Mouse (Mus musculus): ENCODE data around the gene Gm8439. TPM values are rescaled to one million over a fixed set of nuclear protein-coding genes. Genes with fewer than 3 reads are reported as not detected.
A peak's percentile ranks its signal among the peaks of the same experiment; 100 is the strongest.

Gene Gm8439
- polyA plus RNA-seq, 1 experiment from 2014 or later: not detected

DNA sequence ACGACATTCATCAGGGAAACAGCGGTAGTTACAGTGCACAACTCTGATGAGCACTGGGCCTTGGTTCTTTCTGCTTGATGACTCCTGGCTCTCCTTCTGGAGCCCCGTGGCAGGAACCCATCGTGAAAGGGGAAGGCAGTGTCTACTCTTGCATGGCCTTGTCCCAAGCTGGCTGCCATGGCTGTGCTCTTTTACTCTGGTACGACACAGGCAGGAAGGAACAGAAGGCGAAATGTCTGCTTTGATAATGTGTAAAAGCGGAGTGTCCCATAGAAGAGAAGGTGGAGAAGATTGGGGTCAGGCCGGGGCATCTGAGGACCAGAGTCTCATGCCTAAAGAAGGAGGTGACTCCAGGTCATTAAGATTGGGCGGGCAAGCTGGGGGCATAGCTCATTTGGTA lies 26.1 kb downstream of the Gm8439 start:
- 74% methylated on average over 9 of the region's 9 CpGs for WGBS
- Histone ChIP-seq H3K27me3 (replicated peaks) (no peaks in the 10 kb centered on the region), H3K36me3 (no peaks in the 10 kb centered on the region), H3K27ac (no peak overlapping the region), H3K4me1 (peaks cover 10% of the 10 kb centered on the region; the same call in 1 of the 2 replicates), H3K9me3 (no peaks in the 10 kb centered on the region), H3K9ac (no peak overlapping the region), H3K4me2 (replicated peaks) (no peak overlapping the region), H3K4me3 (no peak overlapping the region)
- ATAC-seq (ENCODE audit: low FRiP score, low read depth): no peak

DNA sequence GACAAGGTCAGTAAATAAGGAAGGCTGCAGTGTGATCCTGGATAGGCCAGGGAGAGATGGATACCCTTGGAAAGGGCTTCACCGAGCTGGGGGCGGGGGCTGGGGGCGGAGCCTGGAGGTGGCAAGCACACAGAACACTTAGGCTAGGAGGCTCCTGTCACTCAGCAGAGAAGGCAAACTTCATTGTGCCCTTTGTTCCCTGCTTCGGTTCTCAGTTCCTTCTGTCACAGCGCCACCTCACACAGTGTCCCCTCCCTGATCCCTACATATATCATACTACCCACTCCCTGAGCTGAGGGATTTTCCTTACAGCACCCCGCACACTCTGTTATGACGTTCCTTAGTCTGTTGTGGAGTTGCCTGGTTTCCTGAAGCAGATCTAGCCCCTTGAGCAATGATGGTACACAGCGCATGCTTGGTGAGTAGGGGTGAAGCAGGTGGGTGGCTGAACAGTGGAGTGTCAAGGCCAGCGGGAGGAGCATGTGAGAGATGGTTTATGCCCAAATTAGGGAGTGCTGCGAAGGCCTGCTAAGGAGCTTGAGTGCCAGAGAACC lies 27.1 kb downstream of the Gm8439 start:
- Histone ChIP-seq H3K4me1 (peaks cover 10% of the 10 kb centered on the region; the same call in 1 of the 2 replicates), H3K36me3 (no peaks in the 10 kb centered on the region), H3K27me3 (replicated peaks) (no peaks in the 10 kb centered on the region), H3K4me3 (no peak overlapping the region), H3K9ac (no peak overlapping the region), H3K4me2 (replicated peaks) (no peak overlapping the region), H3K27ac (no peak overlapping the region), H3K9me3 (no peaks in the 10 kb centered on the region)
- 21% methylated on average over 10 of the region's 10 CpGs for WGBS
- peak; percentile 30; the same call in 1 of the 2 replicates for ATAC-seq (ENCODE audit: low FRiP score, low read depth)

- H3K4me2 ChIP-seq (replicated peaks): no peak overlapping the region
- no peak overlapping the region for H3K27ac ChIP-seq
- peaks cover 10% of the 10 kb centered on the region; the same call in 1 of the 2 replicates for H3K4me1 ChIP-seq
- H3K36me3 ChIP-seq: no peaks in the 10 kb centered on the region
- H3K4me3 ChIP-seq: no peak overlapping the region
- WGBS: 64% methylated on average over 13 of the region's 13 CpGs
- no peak overlapping the region for H3K9ac ChIP-seq
- no peaks in the 10 kb centered on the region for H3K9me3 ChIP-seq
- no peaks in the 10 kb centered on the region for H3K27me3 ChIP-seq (replicated peaks)
- no peak for ATAC-seq (ENCODE audit: low FRiP score, low read depth)
These were observed 27.9 kb downstream of the Gm8439 start for GRCm38 (mm10) chr4:120616199-120617025.

DNA sequence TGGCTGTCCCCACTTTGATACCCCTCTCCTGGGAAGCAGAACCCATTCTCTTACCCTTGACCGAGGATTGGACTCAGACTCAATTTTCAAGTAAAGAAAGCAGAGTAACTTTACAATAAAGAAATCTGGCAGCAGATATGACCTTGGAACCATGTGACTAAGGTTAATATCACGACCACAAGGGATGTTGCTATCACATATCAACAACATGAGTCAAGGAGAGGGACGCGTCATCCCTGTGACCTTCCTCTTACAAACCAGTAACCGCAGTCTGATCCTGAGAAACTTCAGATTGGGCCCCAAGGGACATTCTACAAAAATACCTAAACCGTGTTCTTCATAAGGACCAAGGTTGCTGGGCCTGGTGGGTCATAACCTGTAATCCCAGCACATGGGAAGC lies 39.2 kb downstream of the Gm8439 start:
- H3K9me3 ChIP-seq: no peaks in the 10 kb centered on the region
- H3K9ac ChIP-seq: no peak overlapping the region
- H3K27me3 ChIP-seq (replicated peaks): no peaks in the 10 kb centered on the region
- no peak overlapping the region for H3K27ac ChIP-seq
- H3K36me3 ChIP-seq: no peaks in the 10 kb centered on the region
- no peaks in the 10 kb centered on the region for H3K4me1 ChIP-seq
- no peak overlapping the region for H3K4me2 ChIP-seq (replicated peaks)
- WGBS: 85% methylated on average over 6 of the region's 6 CpGs
- H3K4me3 ChIP-seq: no peak overlapping the region
- ATAC-seq (ENCODE audit: low FRiP score, low read depth): no peak

- Histone ChIP-seq H3K27me3 (replicated peaks) (no peaks in the 10 kb centered on the region), H3K4me3 (no peak overlapping the region), H3K36me3 (no peaks in the 10 kb centered on the region), H3K9me3 (no peaks in the 10 kb centered on the region), H3K4me1 (no peaks in the 10 kb centered on the region), H3K4me2 (replicated peaks) (no peak overlapping the region), H3K9ac (no peak overlapping the region), H3K27ac (no peak overlapping the region)
- whole genome bisulfite sequencing: 79% methylated on average over 8 of the region's 8 CpGs
- no peak for ATAC-seq (ENCODE audit: low FRiP score, low read depth)
These were observed 41.8 kb downstream of the Gm8439 start for GRCm38 (mm10) chr4:120630218-120630931.

DNA sequence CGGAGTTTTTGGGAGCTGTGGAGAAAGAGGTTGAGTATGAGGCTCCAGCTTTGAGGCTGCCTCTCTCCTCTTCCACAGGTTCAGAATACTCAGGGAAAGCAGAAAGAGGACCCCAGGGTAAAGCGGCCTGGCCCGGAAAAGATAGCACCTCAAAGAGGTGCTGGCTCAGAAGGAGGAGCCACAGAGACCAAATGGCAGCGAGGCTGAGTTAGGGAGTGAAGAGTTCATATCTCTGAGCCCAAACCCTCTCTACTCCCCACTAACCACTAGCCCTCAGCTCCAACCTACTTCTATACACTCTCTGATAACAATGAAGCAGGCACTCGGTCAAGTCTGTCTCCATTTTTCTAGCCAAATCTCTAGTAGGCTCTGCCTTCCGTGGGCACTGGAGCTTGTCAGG lies 43.3 kb downstream of the Gm8439 start:
- no peak overlapping the region for H3K9ac ChIP-seq
- H3K9me3 ChIP-seq: no peaks in the 10 kb centered on the region
- H3K4me3 ChIP-seq: no peak overlapping the region
- no peak overlapping the region for H3K27ac ChIP-seq
- H3K36me3 ChIP-seq: no peaks in the 10 kb centered on the region
- H3K4me1 ChIP-seq: no peaks in the 10 kb centered on the region
- ATAC-seq (ENCODE audit: low FRiP score, low read depth): no peak
- H3K27me3 ChIP-seq (replicated peaks): no peaks in the 10 kb centered on the region
- no peak overlapping the region for H3K4me2 ChIP-seq (replicated peaks)
- WGBS: 73% methylated on average over 6 of the region's 6 CpGs

DNA sequence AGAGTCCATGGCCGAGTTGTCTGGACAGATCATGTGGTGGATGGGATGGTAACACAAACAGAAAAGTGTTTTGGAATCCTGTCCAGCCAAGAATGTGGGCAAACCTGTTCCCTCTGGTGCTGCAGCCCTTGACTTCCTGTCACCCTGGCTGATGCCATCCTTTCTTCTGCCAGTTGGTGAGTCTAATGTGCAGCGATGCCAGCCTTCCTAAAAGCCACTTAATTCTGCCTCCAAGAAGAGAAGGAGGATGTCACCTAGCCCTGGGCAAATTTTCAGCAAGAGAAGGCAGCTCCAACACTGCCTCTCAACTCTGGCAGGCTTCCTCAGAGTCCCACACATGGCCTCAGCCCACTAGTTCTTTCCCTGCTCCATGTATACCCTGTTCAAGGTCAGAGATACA lies 46.8 kb downstream of the Gm8439 start:
- Histone ChIP-seq H3K4me1 (no peaks in the 10 kb centered on the region), H3K27me3 (replicated peaks) (no peaks in the 10 kb centered on the region), H3K4me3 (no peak overlapping the region), H3K4me2 (replicated peaks) (no peak overlapping the region), H3K36me3 (no peaks in the 10 kb centered on the region), H3K9ac (no peak overlapping the region), H3K9me3 (no peaks in the 10 kb centered on the region), H3K27ac (no peak overlapping the region)
- ATAC-seq (ENCODE audit: low FRiP score, low read depth): no peak
- WGBS: 82% methylated on average over 2 of the region's 2 CpGs

DNA sequence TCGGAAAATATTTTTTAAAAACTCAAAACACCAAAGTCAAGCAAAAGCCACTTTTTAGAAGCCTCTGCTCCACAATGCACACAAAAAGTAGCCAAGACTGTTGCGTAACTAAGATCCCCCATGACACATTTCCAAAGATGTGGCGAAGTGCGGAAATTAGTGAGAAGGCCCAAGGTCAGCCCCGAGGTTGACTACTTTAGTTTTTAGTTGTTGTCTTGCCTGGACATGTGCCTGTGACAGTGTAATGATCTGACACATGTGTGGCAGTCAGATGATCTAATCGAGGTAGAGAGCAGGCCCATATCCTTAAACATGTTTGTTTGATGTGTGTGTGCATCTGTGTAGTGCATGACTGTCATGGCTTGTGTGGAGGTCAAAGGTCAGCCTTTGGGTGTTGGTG lies 53.4 kb downstream of the Gm8439 start:
- no peak for ATAC-seq (ENCODE audit: low FRiP score, low read depth)
- no peaks in the 10 kb centered on the region for H3K4me1 ChIP-seq
- no peak overlapping the region for H3K27ac ChIP-seq
- no peaks in the 10 kb centered on the region for H3K27me3 ChIP-seq (replicated peaks)
- WGBS: 94% methylated on average over 6 of the region's 6 CpGs
- no peak overlapping the region for H3K4me2 ChIP-seq (replicated peaks)
- no peak overlapping the region for H3K4me3 ChIP-seq
- H3K36me3 ChIP-seq: no peaks in the 10 kb centered on the region
- H3K9ac ChIP-seq: no peak overlapping the region
- H3K9me3 ChIP-seq: no peaks in the 10 kb centered on the region

DNA sequence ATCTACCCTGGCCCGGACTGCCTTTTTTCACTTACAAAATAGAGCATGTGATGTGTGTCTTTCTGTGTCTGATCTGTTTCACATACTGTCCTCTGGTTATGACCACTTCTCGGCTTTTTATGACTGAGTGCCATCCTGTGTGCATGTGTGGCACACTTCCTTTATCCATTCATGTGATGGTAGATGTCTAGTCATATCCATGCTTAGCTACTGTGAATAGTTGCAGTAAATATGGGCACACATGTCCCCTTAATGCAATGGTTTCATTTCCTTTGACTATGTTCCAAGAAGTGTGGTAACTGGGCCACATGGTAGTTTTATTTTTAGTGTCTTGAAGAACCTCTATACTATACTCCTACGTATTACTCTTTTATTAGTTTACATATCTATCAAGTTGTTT lies 55.4 kb downstream of the Gm8439 start:
- Histone ChIP-seq H3K27ac (no peak overlapping the region), H3K4me2 (replicated peaks) (no peak overlapping the region), H3K9me3 (no peaks in the 10 kb centered on the region), H3K4me1 (no peaks in the 10 kb centered on the region), H3K9ac (no peak overlapping the region), H3K36me3 (no peaks in the 10 kb centered on the region), H3K4me3 (no peak overlapping the region), H3K27me3 (replicated peaks) (peaks cover 6% of the 10 kb centered on the region)
- 82% methylated on average over 3 of the region's 3 CpGs for WGBS
- no peak for ATAC-seq (ENCODE audit: low FRiP score, low read depth)

DNA sequence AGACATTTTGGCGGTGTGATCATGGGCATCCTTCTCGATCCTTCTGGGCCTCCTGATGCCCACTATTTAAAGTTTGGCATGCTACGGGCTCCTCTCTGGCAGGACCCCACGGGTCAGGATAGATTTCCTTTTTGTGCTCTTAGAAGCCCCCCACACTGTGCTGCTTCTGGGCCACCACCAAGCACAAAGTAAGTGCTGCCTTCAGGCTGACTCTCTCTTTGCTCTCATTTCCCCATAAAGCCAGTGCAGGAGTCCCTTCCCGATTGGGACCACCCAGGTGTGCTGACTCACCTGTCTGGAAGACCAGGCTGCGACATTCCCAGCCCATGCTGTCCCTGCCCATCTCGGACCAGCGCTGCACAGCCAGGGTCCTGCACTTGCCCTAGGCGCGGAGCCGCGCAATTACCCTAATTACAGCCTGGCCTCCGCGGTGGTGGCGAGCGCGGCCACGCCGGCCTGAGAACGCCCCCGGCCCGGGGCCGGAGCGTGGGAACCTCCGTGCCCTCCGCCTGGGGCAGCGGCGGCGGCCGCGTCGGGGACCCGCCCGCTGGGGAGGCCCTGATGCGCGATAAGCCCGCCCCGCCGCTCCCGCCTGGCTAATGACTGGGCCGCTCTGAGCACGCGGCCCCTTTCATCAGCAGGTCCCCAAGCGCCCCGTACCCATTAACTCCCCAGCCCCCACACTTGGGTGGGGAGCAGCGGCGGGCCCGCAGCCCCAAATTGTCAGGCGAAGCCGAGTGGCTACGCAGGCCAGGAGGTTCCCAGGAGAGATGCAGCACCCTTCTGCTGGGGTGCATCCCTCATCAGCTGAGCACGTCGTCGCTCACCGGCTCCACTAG lies 61.0 kb downstream of the Gm8439 start:
- Histone ChIP-seq H3K27ac (no peak overlapping the region), H3K4me3 (peak overlapping the region; percentile 49), H3K36me3 (no peaks in the 10 kb centered on the region), H3K4me2 (replicated peaks) (peak overlapping the region; percentile 98), H3K9me3 (no peaks in the 10 kb centered on the region), H3K4me1 (peaks cover 10% of the 10 kb centered on the region), H3K27me3 (replicated peaks) (peaks cover 25% of the 10 kb centered on the region), H3K9ac (peak overlapping the region; percentile 66)
- peak; percentile 81 for ATAC-seq (ENCODE audit: low FRiP score, low read depth)
- 4% methylated on average over 54 of the region's 55 CpGs for WGBS

- H3K4me3 ChIP-seq: peak overlapping the region; percentile 49
- peak overlapping the region; percentile 98 for H3K4me2 ChIP-seq (replicated peaks)
- H3K4me1 ChIP-seq: peaks cover 10% of the 10 kb centered on the region
- no peaks in the 10 kb centered on the region for H3K9me3 ChIP-seq
- H3K36me3 ChIP-seq: no peaks in the 10 kb centered on the region
- peaks cover 25% of the 10 kb centered on the region for H3K27me3 ChIP-seq (replicated peaks)
- peak overlapping the region; percentile 66; the same call in 1 of the 2 replicates for H3K9ac ChIP-seq
- ATAC-seq (ENCODE audit: low FRiP score, low read depth): peak; percentile 18; the same call in 1 of the 2 replicates
- WGBS: 18% methylated on average over 7 of the region's 7 CpGs
- no peak overlapping the region for H3K27ac ChIP-seq
These were observed 61.7 kb downstream of the Gm8439 start for GRCm38 (mm10) chr4:120650208-120650592.

- no peak for ATAC-seq (ENCODE audit: low FRiP score, low read depth)
- no peaks in the 10 kb centered on the region for H3K9me3 ChIP-seq
- H3K4me2 ChIP-seq (replicated peaks): no peak overlapping the region
- no peaks in the 10 kb centered on the region for H3K36me3 ChIP-seq
- H3K27ac ChIP-seq: no peak overlapping the region
- 74% methylated on average over 8 of the region's 8 CpGs for WGBS
- no peak overlapping the region for H3K4me3 ChIP-seq
- no peaks in the 10 kb centered on the region for H3K4me1 ChIP-seq
- no peak overlapping the region for H3K9ac ChIP-seq
- peaks cover 3% of the 10 kb centered on the region; the same call in 1 of the 2 replicates for H3K27me3 ChIP-seq (replicated peaks)
These were observed 67.4 kb downstream of the Gm8439 start for GRCm38 (mm10) chr4:120655898-120656297.

All from neural tube, embryonic 12.5 days (tissue).